Mouse (Mus musculus) kidney, postnatal 14 days (tissue): Measurements from ENCODE around the gene C5ar1.
A peak's percentile ranks its signal among the peaks of the same experiment; 100 is the strongest.
"Not testable (repeated sequence)": the region's sequence is repeated elsewhere in the genome, so short reads cannot be mapped to it uniquely, and the experiment has no call there.

Experiments used
- DNase-seq: peaks from one replicate; pipeline ENCODE4 v3.0.0; 2022; ENCODE audit warnings: mixed read lengths

The C5ar1 gene

DNA sequence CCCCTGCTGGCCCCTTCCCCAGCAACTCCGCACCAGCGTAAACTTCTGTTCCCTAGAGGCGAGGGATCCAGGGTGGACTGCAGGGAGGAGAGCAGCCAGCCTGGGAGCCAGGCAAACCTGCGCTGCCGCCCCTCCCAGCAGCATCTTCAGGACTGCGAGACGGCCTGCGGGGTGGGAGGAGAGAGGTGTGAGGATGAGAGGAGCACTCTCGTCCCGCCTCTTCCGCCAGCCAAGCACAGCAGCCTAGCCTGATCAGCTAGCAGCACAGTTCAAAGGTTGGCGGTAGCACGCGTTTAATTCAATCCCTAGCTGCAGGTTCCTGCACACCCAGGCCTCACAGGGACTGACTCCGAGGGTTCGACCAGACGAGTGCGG is 14.4 kb upstream of the C5ar1 start:
- DNase-seq: peak; percentile 86

DNA sequence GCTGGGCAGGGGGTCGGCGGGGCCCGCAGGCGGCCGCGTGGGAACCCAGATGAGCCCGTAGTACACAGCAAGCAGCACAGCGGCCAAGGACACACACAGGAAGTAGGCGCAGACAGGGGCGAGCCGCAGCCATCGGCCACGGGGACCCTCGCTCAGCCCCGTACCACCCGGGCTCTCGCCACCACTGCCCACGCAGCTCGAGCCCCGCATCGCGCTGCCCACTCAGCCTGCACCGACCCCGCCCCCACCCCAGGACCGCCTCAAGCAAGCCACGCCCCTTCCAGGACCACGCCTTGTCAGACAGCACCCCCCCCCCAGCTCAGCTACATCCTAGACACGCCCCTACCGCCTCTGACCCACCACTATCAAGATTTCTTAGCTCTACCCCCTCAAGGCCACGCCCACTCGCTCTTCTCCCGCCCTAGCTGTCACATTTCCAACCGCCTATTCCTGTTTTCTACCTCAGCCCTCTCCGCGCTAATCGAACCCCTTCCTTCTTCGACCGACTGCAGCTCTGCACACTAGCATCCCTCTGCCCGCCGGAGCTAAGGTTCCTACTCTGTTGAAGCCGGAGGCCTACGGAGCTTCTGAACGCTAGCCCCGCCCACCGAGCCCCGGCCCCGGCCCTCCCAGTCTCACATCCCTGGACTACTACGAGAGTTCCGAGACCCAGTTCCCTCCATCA is 13.9 kb upstream of the C5ar1 start, which contains the start of gene Inafm1:
Gene Inafm1, minus strand, starts transcription at position 537 of the 685 bp plus-strand sequence.
- peak; percentile 94 for DNase-seq

DNA sequence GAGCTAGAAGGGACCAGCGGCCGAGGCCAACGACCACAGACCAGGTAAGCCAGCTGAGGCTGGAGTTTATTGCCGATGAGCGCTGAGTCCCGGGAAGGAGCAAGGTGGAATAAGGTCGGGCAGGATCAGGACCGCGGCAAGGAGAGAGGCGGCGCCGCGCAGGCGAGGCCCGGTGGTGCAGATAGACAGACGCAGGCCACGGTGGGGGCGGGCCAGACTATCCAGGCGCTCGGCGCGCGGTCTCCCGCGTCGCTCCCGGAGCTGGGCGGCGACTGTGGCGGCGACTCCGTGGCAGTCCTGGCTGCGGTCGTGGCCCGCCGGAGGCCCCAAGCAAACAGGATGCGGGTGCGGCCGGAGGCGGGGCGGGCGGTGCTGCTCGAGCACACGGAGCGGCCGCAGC is 13.3 kb upstream of the C5ar1 start:
- DNase-seq: peak; percentile 83

DNA sequence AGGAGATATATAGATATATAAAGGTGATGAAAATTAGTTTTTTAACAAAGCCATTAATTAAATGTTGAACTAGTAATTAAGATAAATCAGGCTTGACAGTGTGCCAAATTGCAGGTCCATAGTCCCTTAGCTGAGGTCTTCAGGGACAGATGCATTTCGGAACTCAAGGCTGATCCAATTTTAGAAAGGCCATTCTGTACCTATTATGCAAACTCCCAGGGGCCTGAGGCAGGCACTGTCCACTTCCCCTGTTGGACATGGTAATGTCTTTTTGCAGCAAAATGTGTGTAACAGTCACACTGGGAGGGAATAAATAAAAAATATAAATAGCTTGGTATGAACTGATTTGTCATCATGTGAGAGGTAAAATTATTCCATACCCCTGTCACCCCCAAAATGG is 11.8 kb upstream of the C5ar1 start:
- no peak for DNase-seq

DNA sequence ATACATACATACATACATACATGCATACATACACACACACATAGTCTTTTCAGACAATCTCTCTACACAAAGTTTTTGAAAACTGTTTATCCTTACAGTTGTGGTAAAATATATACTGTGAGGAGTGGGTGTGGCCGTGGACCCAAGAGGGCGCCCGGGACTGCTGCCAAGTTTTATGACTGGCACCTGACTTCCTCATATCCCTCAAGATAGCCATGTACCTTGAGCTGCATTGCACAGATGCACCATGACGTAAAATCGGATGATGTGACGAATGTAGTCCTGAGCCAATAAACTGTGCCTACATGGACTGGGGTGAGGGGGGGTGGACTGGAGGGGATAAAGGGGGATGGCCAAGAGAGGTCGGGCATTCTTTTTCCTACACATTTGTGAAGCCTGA is 7.3 kb upstream of the C5ar1 start:
- DNase-seq: not testable (repeated sequence)

DNA sequence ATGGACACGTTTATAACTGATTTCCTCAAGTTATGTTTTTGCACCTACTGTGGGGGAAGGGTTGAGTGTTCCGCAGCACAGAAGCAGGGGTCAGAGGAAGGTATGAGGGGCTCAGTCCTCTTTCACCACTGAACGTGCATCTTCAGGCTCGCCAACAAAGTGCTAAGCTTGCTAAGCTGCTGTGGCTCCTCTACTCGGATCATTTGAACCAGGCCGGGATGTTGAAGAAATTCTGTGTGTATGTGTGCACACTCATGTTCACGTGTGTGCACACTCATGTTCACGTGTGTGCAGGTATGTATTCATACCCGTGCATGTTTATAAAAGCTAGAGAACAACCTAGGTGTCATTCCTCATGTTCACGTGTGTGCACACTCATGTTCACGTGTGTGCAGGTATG is 6.5 kb upstream of the C5ar1 start:
- no peak for DNase-seq

DNA sequence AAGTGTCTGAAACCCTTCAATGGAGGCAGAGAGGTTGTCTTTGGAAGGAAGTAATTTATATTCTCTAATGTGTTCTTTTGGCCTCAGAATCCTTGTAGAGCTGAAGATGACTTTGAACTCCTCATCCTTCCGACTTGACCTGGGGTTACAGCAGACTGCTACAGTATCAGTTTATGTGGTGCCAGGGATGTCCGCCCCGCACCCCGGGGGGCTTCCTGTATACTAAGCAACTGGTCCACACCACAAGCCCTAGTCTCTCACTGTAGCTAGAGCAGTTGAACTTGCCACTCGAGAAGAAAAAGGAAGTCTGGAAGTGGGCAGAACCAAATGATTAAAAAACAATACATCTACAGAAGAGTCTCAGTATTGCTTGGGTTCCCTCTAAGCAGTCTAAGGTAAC is 4.5 kb upstream of the C5ar1 start:
- DNase-seq: no peak

DNA sequence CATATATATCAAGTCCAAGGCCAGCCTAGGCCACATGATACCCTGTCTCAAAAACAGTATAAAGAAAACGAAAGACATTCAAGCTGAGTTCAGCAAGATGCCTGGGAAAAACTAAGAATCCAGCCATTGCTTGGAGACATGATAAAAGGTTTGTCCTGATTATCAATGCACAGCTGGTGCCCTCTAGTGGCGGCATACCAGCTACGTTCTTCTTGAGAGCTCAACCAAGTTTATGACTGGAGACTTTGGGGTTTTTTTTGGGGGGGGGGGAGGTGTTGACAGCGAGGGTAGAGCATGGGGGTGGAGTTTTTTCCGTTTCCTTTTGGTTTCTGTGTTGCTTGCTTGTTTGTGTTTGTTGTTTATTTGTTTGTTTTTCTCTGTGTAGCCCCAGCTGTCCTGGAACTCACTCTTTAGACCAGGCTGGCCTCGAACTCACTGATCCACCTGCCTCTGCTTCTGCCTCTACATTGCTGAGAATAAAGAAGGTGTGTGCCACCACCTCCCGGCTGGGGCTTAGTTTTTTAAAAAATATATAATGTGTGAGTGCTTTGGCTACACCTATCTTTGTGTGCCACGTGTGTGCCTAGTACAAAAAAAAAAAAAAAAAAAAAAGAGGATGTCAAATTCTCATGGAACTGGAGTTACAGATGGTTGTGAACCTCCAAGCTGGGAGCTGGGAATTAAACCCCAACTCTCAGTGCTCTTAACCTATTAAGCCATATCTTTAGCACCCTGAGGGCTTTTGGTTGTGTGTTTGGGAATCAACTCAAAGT is 3.9 kb upstream of the C5ar1 start:
- peak; percentile 86 for DNase-seq

DNA sequence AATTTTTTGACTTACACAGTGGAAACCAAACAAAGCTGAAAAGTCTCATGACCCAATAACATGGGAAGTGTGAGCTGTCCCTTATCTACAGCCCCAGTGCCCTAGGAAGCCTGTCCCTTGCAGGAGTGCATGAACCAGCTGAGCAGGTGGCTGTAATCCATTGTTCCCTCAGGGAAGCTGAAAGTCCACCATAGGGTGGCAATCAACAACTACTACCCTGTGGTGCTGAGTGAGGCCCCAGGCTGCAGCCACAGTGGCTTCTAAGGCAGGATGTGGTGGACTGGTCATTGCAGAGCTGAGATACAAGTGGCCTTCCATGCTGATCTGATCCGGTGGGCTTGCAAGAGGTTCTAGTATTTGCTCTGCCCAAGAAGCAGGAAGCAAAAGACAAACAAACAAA is 1.8 kb upstream of the C5ar1 start:
- DNase-seq: no peak

DNA sequence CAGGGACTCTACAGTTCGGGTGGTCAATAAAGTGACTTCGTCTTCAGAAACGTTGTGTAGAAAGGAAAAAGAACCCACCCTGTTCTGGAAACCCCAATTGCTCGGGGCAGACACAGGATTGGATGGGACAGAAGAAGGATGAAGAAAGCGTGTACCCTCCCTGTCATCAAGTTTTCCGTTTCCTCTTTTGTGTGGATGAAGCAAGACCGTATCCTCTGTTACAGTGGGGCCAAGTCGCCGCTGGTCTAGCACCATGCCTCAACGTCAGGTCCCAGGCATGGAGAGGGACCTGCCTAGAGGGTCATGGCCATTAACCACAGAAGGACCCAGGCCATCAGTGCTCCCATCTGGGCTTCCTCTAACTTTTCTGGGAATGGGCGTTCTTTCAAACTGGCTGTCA is 1.5 kb downstream of the C5ar1 start:
- DNase-seq: no peak

DNA sequence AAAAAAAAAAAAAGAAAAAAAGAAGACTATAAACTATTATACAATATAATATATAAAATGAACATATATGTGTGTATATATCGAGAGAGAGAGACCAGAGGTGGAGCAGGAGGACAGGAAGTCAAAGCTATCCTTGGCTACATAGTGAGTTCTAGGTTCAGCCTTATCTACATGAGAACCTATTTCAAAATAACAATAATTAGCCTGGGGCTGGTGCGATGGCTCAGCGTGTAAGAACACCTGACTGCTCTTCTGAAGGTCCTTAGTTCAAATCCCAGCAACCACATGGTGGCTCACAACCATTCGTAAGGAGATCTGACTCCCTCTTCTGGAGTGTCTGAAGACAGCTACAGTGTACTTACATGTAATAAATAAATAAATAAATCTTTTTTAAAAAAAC is 3.4 kb downstream of the C5ar1 start:
- DNase-seq: not testable (repeated sequence)

DNA sequence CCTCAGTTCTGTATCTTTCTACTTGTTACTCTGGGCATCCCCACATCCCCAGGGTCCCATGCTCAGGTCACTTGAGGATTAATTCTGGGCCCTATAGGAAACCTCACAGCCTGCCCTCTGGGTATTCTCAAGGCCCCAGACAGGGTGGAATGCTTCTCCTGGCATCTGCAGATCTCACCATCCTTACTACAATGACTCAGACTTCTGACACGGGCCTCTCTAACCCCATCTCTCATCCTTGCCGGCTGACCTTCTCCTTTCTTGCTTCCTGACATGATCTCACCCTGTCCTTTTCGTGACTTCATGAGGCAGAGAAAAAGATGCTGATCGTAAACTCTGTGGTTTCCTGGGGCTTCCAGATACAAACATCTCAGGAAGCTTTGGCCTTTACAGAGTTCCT is 5.1 kb downstream of the C5ar1 start:
- no peak for DNase-seq

DNA sequence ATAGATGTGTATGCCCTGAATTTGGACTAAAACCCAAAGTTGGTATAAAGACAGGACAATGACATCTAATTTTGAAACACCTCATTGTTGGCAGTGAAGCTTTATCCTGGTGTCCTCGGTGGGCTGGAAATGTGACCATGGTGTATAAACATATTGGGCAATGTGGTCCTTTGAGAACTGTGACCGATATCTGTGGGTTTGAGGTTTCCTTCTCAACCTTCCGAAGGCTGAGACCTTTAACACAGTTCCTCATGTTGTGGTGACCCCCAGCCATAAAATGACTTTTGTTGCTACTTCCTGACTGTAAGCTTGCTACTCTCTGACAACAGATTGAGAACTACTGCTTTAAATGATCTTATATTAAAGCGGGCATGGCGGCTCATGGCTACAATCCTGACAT is 8.7 kb downstream of the C5ar1 start:
- DNase-seq: no peak

DNA sequence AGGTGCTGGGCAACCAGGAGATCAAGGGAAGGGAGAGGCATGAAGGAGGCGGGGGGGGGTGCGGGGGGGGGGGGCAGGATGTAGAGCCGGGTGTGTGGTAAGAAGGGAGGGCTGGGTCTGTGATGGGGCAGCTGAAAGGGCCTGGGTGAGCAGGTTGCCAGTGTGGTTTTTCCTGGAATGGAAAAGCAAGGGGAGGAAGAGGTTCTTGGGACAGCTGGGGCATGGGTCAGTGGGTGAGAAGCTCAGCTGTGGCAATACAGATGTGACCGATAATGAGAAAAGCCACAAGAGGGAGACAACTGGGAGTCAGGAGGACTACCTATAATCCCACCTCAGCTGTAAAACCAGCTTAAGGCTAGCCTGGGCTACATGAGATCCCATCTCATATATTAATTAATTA is 13.4 kb downstream of the C5ar1 start:
- no peak for DNase-seq

DNA sequence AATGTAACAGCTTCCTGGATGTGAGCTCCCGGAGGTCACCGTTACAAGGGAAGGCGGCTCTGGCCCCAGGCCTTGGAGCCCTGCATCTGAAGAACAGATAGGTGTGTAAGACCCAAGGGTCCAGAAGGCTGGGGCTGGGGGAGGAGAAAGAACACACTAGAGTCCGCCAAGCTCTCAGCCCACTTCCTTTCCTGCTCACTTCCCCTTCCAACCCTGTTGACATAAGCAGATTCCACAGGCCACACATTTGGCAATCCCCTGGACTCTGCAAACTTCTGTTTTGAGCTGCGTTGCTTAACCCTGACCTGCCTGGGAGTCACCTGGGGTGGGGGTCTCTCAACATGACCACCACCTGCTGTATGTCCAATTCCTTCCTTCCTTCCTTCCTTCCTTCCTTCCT is 15.3 kb downstream of the C5ar1 start, which contains the start of gene C5ar2:
Gene C5ar2, minus strand, starts transcription at position 88 of the 400 bp plus-strand sequence.
- DNase-seq: no peak

DNA sequence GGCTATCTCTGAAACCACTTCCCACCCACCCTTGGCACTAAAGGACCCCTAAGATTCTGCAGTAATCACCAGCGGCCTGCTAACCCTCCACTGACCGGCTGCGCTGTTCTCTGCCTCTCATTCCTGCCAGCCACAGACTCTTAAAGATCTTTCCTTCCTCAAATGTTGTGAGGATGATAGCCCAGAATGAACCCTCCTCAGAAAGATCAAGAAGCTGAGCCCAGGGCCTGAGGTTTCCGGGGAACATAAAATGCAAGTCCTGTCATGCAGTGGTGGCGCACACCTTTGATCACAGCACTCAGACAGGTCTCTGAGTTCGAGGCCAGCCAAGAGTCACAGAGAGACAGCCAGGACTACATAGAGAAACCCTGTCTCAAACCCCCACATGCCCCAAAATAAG is 17.1 kb downstream of the C5ar1 start:
- DNase-seq: no peak

DNA sequence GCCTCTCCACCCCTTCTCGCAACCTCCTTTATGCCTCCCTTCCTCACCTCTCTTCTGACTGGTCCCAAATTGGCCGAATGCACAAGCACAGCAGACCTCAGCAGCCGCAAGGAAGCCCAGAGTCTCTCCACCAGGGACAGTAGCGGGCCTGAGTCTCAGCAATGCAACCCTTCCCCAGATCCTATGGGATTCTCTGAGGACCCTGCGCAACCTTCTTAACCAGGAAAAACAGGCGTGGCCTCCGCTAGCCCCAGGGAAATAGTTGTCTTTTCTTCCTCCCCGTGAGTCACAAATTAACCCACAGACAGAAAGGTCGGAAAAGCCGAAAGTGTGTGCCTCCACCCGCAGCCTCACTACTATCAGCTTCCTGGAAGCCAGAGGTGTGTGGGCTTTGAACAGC is 17.6 kb downstream of the C5ar1 start:
- DNase-seq: no peak

DNA sequence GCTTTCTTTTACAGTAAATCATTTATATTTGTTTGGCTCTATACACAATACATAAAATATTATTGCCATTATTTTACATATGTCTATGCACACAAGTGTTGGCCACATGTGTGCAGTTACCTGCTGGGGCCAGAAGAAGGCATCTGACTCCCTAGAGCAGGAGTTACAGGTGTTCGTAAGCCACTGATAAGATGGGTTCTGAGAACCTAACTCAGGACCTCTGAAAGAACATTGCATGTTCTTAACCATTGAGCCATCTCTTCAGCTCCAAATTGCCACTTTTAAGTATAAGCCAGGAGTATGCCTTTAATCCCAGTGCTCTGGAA is 18.4 kb downstream of the C5ar1 start:
- no peak for DNase-seq

DNA sequence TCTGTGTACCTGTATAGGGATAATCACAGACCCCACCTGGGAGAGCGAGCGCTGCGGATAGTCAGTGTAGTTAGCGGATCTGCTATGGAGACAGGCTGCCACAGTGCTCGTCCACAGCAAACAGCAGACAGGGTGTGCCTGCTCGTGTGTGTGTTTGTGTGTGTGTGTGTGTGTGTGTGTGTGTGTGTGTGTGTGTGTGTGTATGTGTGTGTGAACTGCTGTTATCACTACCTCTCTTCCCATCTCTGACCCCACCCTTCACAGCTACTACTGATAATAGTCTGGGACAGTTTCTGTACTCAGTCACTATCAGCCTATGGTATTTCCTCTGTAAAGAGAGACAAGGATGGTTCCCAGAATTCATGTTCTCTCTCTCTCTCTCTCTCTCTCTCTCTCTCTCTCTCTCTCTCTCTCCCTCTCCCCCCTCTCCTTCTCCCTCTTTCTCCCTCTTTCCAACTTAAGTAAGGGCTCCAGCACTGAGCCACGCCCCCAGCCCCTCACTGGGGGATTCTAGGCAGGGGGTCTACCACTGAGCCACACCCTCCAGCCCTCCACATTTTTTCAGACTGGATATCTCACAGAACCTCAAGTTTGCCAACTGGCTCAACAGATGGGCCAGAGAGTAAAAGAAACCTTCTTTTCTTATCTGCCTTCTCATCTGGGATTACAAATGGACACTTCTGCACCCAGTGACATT is 18.9 kb downstream of the C5ar1 start:
- DNase-seq: no peak

DNA sequence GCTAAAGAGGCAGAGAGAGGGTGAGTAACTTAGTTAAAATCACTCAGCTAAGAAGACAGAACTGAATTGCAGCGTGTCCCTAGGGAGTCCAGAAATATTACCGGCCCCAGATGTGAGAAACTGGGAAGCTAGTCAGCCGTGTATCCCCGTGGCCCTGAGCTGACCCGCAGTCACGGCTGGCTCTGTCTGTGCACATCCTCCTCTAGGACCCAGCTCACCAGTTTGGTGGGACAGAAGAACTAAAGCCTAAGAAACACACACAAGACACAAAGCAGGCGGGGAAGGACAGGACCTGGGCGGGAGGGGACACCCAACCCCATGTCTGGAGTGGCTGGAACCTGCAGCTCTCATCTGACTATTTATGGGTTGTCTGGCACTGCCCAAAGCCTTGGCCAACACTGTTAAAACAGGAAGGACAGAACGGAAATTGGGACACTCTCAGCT is 19.8 kb downstream of the C5ar1 start:
- DNase-seq: peak; percentile 9

DNA sequence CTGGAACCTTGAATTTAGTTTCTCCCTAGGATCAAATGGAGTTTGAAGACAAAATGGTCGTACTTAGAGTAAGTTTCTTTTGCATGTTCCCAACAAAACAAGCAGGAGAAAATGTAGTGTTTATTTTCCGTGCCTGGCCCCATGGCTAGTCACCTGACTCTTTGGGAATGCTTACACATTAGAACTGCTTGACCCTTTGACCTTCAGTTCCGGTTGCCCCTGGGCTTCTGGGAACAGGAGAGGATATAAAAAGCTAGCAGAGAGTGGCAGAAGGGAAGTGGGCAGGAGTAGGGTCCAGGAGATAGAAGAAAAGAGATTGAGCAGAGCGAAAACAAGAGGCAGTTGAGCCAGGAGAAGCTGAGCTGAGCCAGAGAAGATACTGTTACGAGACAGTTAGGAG is 29.5 kb downstream of the C5ar1 start:
- peak; percentile 50 for DNase-seq

DNA sequence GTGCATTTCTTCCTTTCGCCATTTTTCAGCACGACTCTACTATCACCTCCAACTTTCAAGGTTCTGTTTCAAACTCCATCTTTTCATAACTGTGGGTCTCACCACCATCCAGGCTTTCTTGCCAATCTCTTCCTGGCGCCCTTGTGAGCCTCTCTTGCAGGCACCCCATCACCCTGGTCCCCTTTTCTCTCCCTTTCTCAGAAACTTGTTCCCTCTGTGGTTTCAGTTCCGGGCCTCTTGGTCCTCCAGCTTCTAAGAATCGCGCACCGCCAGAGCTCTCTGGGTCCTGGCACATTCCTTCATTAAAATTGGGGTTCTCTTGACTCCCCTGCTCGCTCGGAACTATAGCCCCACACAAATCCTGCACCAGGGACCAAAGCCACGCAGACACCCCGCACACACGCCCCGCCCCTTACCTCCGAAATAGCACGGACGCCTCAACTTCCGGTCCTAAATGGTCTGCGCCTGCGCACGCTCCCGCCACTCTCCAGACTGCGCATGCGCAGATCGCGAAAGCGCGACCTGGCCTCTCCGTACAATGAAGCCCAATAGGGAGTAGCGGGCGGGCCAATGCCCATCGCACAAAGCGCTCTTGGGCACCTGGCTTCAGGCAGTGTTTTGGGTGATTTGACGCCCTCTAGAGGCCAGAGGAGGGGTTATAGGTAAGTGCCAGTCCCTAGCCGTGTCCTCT is 37.6 kb downstream of the C5ar1 start, which contains the start of gene Dhx34:
Gene Dhx34, minus strand, starts transcription at position 456 of the 691 bp plus-strand sequence.
- DNase-seq: peak; percentile 97

DNA sequence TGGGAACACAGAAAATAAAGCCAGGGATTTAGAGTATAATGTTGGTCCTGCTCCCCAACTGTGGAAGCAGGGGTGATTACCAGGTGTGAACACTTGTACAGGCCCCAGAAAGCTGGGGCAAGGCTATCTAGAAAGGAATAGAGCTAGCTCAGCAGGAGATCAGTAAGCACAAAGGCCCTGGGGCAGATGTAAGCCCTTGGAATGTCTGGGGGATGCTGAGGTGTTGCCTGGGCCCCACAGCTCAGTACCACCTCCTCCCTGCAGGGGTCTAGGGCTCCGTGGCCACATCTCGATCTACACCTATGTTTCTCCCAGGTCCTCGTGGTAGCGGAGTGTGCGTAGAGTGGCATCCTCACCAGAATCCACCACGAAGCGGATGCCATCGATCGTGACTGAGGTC is 45.4 kb downstream of the C5ar1 start:
- no peak for DNase-seq
